Mouse (Mus musculus) monocyte, adult 2 months (primary cell): ENCODE results near the gene Etv5.

Experiments used
- DNase-seq, 2 experiments: peaks; one replicate each; pipeline ENCODE4 v3.0.0; 2022; ENCODE audit warnings: low spot score in 2 of 2, low read depth in 1 of 2

Gene Etv5

DNA sequence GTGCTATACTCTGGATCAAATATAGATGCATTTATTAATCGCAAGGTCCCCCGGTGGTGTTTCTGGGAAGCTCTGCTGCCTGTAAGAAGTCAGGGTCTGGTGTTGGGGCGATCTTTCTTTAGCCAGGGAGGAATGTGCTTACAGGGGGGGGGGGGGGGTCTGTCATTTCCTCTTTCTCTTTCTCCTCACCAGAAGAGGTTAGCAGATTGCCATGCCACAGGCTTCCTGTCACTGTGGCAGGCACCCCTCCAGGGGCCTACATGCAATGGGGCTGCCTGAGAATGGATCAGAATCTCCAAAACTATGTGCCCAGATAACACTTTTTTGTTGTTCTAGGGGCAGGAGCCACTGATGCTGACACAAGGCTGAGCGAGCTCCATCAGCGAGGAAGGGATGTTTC, 89.7 kb downstream of the Etv5 start:
- DNase-seq: no peak

DNA sequence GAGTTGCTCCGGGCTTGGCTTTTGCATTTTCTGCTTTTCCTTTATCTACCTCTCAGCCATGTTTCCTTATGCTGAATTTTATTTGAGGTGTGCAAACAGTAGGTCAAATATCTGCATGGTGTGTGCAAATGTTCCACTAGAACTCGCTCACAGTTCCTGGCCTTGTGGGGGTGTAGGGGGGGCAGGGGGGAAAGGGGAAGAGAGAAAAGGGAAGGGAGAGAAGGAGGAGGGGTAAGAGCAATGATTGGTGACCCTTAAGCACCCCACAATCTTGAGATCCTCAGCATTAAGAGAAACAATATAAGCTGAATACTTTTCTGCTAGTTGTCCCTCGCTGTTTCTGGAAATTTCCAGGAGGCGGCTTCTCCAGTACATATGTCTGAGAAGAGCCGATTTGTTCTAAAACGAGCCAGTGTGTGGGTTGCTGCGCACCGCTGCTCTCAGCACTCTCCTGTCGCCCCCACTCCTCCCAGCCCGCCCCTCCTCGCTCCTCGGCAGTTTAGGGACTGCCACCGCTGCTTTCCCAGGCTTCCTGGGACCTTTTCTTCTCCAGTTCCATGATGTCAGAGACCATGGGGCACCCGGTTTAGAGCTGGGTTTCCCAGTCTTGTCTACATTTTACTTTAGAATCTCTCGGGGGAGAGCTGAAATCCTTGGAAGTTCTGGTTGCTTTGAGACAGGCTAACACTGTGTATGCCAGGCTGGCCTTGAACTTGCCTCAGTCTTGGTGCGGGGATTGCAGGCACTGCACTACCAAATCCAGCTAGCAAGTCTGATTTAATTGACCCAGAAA, 90.8 kb downstream of the Etv5 start:
- DNase-seq: no peak

DNA sequence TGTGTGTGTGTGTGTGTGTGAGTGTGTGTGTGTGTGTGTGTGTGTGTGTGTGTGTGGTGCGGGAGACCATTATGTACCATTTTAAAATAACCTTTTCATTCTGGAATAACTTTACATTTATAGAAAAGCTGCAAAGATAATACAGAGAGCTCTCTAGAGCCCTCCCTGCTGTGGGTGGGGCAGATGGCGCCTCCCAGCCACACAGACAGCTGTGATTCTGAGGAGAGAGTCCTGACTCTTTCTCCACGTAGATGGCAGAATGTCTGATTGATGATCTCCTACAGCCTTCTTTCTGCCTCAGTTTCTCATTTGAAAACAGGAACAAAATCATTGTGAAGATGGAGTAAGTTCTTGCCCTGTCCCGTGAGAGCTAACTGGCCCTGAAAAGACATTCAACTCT, 91.5 kb downstream of the Etv5 start:
- no peak for DNase-seq

DNA sequence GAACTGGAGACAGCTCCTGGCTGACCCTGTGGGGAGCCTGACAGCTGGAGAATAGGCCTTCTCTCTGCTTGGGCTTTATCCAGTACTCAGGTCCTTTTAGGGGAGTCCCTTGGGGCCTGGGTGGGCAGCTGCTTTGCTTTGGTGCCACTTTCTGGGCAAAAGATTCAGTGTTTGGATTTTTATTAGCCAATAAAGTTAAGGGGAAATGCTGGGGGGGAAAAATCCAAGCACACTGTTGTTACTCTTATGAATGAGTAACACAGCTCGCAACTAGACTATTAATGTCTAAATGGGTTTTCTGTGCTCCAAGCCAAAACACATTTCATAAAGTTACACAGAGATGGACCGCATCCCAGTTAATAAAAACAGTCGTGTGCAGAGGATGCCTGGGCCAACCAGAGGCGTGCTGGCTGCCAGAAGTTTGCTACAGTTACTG, 98.3 kb downstream of the Etv5 start:
- DNase-seq: no peak

DNA sequence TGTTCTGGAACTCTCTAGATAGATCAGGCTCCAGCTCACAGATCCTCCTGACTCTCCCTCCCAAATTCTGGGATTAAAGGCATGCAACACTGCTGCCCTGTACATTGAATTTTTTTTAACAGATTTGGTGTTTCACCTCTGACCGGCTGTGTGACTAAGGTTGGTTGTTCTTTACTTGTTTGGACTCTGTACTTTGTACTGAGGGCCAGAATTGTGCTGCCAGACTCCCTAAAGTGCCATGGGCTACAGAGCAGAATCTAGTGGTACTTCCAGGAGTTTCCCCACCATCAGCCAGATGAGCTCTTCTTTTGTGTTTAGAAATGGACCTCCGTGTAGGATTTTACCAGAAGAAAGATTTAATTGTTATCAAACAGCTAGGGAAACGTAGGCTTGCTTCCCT, 103.7 kb downstream of the Etv5 start:
- no peak for DNase-seq
